Mouse (Mus musculus) T-helper 1 cell (primary cell): ENCODE results near the gene Gk2.

Experiments used
- in situ Hi-C: fragments of 300-600 bp; cut with MboI, MseI; formaldehyde crosslinking; loops from one replicate; pipeline ENCODE4 v1.15.1; 2025; ENCODE audit warnings: high pct_unique_total_duplicates

Gk2 gene

DNA sequence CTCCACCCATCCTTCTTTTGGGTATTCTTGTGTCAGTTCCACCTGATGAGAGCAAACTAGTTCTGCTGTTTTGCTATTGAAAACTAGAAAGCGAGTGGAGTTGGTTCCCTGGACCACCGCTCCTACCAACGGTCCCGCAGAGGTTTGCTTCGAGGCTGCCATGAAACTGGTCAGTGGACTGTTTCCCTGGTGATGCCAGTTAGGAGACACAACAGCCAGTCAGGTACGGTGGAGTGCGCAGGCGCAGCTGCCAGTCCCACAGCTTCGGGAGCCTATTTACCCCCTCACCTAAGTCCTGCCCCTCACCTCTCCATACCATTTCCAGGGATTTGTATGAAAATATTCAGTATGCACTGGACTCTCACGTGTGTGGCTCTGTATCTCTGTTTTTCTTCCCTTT, at the start of gene Gk2:
TSS of gene Gk2 (minus strand) at position 206 of the 400 bp plus-strand sequence.
- in situ Hi-C loops: no loop called here

DNA sequence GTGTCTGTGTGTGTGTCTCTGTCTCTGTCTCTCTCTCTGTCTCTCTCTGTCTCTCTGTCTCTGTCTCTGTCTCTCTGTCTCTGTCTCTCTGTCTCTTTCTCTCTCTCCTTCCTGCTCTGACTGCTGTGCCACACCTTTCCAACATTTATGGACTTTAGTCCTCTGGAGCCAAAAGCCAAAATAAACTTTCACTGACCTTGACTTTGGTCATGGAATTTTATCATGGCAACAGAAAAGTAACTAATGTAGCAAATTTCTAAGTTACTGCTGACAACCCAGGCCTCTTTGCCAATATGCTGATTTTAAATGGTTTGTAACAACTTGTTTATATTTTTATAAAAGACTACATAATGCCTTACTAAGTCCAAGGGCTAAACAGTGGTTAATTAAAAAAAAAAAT, 41.2 kb upstream of the Gk2 start:
- in situ Hi-C loops: no loop called here

DNA sequence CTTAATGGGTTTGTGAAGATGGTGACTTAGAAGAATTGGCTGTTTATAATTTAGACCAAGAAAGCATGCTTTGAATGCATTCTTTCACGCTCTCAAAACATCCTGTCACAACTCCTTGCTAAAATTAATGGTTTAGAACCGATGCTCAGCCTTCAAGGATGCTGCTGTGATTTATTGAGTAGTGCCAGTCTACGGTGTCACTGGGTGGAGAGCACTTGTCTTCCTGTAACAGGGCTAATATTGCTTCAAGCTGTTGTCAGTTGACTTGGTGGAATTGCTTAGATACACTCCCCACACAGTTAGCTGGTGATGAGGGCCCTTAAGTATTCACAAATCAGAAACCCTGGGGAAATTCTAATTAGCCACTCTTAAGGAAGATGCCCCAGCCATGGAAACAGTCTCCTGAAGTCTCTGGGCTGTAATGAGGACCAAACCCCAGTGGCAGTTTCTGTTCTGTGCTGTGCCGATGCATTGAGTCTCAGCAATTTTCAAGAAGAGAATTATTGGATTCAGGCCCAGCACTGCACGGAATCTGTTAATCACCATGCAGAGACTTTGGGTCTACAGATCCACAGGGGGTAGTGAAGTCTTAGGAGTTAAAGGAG, 38.8 kb upstream of the Gk2 start:
- in situ Hi-C loops: no loop called here

DNA sequence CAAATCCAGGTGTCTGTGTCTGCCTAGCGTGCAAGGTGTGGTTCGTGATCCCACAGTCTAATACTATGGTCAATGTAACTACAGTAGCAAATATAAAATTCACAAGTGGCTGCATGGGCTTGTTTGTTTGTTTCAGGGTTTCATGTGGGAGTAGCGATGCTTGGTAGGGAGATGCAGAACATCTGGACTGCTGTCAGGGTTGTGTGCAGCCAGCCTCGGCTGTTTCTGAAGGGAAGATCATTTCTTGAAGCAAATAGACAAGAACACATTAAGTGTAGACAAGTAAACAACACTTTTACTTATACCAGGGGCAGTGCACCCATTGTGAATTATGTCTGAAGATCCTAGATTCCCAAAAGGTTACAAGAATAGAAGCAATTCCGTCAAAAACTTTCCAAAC, 36.6 kb upstream of the Gk2 start:
- in situ Hi-C loops: no loop called here

DNA sequence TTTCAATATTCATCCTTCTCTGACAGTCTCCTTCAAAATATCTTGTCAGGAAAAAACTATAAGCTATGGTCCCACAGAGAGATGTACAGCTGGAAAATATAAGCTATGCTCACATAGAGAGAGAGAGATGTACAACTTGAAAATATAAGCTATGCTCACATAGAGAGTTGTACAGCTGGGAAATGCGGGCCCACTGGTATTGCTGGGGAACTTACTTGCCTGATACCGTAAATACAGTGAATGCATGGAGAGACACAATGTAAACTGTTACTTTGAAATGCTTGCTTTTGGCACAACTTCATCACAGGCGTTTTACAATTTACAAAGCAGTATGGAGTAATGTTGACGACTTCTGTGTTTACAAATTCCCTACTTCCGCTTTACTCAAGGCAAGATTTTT, 29.3 kb upstream of the Gk2 start:
- in situ Hi-C loops: no loop called here

DNA sequence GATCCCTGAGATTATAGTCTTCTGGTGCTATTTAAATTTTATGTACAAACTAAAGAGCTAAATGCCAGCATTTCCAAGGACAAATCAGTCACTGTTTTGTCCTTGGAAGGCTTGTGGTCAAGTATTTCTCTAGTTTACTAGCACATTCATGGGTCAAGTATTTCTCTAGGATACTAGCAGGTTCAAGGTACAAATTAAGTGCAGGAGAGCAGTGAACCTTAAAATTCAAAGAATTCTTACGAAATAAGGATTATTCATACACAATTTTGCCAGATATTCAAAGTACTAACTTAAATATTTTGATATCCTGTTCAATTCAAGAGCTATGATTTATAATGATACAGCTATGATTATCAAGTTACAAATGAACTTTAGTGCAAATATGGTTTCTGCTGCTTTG, 23.2 kb upstream of the Gk2 start:
- in situ Hi-C loops: no loop called here

DNA sequence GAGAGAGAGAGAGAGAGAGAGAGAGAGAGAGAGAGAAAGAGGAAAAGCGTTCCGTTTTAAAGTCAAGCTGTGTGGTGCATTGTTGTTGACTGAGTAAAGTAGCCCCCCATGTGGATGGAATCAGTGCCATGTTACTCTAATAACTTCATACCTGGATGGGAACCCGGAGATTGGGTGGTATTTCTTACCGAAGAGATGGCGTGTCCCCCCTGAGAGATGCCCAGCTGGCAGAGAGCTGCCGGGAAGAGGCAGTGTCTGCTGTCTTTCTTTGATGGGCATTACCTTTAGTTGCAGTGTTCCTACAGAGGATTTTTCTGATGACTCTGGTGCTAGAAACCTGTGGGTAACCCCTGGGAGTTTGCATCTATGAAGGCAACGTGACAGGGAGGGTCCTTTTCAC, 10.4 kb upstream of the Gk2 start:
- in situ Hi-C loops: no loop called here

DNA sequence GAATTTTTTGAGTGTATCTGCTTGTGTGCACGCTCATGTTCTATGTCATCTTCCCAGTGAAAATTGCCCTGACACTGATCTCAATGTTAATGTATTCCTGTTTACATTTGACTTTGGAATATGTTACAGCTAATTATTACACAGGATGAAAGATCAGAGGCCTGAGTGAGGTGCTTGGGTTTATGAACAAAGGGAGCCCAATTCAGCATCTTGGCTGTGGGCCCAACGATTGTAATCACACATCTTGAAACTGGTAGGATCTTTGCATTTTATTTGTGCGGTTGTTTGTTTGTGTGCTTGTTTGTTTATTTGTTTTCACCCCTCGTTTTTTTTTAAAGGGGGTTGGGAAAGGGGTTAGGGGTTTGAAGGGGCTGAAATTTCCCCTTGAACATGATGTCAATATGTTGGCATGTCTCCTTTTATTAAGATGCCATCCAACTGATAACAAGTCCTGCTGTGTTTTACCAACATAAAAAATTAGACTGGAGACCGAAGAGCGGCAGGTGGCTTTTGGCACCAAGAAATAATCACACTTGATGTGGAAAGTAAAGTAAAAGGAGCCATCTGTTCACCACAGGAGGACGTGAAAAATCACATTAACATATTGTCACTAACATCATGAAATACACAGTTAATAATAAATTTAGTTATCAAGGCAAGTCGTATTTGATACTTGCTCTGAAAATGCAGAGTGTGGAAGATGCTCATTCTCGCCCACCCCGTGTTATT, 9.8 kb upstream of the Gk2 start:
- in situ Hi-C loops: no loop called here

DNA sequence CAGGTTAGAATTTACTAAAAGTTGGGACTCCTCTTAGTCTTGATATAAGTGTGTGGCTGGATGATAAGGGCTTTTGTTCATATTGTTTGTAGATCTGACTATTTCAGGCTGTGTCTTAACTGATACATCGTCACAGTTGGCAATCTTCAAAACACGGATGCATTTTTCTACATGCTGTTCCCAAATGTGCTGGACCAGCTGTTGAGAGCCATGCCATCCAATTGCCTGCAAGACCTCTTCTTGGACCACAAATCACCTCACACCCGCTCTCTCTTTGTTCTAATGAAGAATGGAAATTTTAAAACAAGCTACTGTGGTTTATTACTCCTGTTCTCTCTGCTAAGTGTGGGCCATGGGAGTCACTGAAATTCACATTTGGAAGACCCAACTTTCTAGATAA, 9.1 kb upstream of the Gk2 start:
- in situ Hi-C loops: no loop called here

DNA sequence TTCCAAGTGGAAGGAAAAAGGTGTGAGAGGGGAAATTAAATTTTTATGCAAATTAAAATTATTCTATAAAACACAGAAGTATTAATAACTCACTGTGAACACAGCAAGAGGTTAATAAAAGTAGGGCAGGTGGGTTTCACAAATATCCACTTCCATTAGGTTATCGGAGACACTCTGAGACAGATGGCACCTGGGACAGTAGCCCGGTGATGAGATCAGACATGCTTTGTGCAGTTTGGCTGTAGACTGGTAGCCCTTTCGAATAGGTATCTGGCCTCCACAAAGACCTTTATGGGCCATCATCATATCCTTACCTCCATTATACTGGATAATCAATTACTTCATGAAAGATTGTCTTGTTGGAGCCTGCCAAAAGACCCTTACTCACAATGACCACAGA, 6.0 kb upstream of the Gk2 start:
- in situ Hi-C loops: no loop called here

DNA sequence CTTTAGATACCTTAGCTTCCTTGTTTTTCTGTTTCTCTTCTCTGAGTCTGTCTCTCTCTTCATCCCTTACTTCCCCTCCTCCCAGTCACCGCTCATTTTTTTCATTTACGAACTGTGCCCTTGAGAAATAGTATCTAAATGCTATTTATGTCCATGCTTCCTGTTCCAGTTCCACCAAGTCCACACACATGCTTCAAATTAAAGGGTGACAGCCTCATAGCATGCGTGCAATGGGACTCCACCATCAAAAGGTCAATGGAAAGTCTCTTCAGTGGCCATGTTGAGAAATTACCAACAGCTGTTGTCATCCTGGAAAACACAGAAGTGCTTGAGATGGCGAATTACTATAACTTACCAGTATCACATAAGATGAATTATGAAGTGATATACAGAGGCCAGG, 5.4 kb downstream of the Gk2 start:
- in situ Hi-C loops: no loop called here

DNA sequence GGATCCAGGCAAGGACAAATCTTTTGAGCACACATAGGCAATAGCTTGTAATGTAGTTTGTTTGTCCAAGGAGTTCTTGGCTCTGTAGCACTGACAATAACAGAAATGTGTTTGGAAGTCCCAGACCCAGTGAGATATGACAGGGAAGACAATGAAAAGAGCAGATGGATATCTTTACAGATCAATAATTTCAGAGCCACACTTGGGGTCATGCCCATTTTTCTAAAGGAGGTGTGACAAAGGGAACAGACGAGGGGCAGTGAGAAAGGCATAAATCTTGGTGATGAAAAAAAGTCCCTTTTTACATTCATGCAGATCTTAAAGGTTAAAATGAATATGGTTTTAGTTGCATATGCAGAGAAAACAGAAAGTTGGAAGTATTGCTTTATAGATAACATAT, 12.6 kb downstream of the Gk2 start:
- in situ Hi-C loops: no loop called here

DNA sequence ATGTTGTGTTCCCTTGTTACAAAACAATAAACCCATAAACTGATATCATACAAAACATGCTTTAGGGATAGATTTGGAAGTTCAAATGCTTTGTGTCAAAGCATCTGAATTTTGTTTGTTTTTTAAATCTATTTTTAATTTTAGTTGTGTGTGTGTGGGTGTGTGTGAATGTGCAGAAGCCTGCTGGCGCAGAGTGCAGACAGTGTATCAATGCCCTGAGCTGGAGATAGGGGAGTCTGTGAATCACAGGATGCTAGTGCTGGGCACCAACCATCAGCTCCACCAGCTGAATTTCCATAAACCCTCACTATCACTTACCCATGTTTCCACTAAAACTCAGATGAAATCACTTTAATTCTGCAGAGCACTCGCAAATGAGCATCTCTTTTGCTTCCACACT, 24.3 kb downstream of the Gk2 start:
- in situ Hi-C loops: loop anchor here (5.0 kb wide), 1 partner anchor 95 kb away; no protein-coding TSS in a partner anchor

DNA sequence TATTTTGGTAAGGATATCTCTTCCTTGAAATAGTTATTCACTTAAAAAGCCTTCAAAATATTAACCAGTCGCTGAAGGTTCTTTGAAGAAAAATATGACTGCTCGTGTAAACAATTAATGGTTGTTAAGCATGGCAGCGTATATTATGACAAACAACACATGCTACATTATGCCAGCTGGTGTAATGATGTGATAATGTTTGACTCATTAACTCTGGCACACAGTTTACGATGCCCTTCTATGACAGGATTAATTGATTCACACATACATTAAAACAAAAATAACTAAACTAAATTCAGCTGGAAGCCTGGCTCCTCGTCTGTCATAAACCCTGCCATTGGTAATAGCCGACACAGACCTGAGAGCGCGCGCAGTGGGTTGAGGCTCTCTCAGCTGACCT, 26.8 kb downstream of the Gk2 start:
- in situ Hi-C loops: loop anchor here (5.0 kb wide), 1 partner anchor 97 kb away; no protein-coding TSS in a partner anchor

DNA sequence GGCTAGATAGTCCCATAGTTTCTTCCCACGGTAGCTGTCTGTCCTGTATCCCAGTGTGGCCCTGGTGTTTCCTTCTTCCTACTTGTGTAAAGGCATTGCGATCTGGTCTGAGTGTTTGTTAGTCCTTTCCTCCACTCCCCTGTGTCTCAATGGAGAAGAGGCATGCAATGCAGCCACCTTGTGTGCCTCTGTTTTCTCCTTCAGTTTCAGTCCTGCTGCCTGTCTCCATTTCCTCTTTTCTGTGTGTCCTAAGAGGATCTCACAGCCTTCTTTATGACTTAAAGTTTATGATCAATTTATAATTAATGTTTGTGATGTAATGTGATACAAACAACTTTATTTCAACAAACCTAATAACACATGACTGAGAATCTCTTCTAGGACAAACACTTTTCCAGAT, 35.2 kb downstream of the Gk2 start:
- in situ Hi-C loops: no loop called here

DNA sequence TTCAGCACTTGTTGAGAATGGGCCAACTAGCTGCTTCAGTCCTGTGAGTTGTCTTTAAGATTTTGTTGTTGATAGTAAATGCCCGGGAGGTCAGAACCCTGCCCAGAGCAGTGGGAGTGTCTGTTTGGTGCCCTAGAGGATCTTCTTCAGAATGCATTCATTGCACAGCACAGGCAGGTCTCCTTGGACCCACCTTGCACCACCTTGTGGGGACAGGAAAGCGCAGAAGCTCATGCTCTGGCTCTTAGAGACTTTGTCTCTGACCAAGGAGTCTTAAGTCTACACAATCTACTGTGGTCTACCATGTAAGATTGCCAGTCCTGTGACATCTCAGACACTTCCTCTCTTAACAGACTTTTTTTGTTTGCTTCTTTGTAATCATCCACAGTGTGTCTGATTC, 39.6 kb downstream of the Gk2 start:
- in situ Hi-C loops: no loop called here

DNA sequence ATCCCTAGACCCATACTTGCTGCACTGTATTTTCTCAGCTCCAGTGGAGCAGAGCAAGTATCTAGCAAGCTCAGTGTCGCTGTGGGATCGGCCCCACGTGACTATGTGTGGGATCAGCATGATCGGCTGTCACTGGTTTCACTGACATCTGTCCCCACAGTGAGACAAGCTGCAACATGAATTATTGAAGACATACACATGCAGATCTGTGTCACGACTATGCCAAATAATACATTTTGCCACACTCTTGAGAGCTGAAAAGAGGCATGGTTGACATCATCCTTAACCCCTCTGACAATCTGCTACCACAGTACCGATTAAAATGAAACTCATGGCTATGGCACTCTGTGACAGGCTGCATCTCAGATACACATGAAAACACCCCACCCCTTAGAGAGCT, 41.0 kb downstream of the Gk2 start:
- in situ Hi-C loops: no loop called here

DNA sequence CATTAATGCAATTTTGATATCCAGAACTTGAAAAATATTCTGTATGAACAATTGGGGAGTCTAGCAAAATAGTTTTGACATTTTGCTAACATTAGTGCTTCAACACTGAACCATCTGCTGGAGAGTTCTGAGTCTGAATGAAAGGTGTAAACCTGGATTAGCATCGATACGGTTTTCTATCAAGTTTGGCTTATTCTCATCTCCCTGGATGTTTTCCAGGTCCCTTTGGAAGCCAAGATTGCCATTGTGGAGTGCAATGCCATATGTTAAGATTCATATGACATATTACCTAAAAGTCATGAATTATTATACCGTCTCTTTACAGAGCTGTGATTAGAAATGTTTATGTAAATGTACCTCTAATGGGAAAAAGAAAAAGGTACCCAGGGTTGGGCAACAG, 43.1 kb downstream of the Gk2 start:
- in situ Hi-C loops: no loop called here

DNA sequence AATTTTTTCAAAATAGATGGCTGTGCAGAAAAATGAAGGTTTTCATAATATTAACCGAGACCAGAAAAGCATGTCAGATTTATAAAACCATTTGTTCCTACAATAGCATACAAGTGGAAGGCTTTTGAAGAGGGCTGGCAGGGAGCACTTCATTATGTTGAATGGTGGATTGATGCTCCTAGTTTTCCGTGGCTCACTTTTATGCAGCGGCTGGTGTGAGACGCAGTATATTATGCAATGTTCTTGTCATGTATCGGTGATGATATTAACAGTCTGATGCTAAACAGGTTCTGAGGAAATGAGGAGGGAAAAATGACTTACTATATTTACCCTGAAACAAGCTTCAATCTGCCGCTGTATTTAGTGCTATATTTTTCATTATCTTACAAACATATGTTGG, 46.6 kb downstream of the Gk2 start:
- in situ Hi-C loops: no loop called here

DNA sequence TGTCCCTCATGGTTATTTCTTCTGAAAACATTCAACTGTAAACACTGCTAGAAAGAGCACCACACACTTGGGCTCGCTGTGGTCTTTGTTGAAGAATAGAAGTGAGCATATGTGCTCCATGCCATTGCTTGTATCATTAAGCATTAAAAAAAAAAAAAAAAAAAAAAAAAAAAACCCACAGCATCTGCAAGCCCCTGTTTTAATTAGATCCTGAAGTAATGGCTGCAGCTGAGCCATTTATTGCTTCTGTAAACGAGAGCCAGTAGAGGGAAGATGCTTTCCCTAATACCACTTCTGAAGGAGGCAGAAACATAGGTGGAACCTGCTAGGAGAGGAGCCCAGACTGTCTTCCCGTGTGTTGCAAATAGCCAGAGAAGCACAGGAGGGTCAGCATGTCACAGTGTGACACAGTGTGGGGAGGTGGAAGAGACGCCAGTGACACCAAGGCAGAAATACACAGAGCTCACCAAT, 47.6 kb downstream of the Gk2 start:
- in situ Hi-C loops: no loop called here
